Mouse (Mus musculus) neural tube, embryonic 14.5 days (tissue): ENCODE data around the gene Pls1. TPM values are rescaled to one million over a fixed set of nuclear protein-coding genes. Genes with fewer than 3 reads are reported as not detected.

Experiments used
- ATAC-seq: fragments of 200-750 bp; cut with Nextera tagmentation; 2 replicates; pipeline ENCODE4 v1.8.0; 2017; ENCODE audit warnings: low read depth, mild to moderate bottlenecking, moderate TSS enrichment, moderate library complexity
- H3K27ac ChIP-seq: fragments of 300-500 bp; sonication (generic); 2 replicates; pipeline ENCODE4 v1.5.1; 2014; ENCODE audit warnings: low read depth, mild to moderate bottlenecking, control low read depth, low read length, moderate library complexity, mixed read lengths
- H3K27me3 ChIP-seq: fragments of 300-500 bp; sonication (generic); 2 replicates; pipeline ENCODE4 v1.6.1; 2014; ENCODE audit warnings: low read length; ENCODE audit not compliant: control insufficient read depth, insufficient read depth
- H3K36me3 ChIP-seq: fragments of 300-500 bp; sonication (generic); 2 replicates; pipeline ENCODE4 v1.6.1; 2014; ENCODE audit warnings: low read length, mixed read lengths; ENCODE audit not compliant: control insufficient read depth, insufficient read depth
- H3K4me1 ChIP-seq: fragments of 300-500 bp; sonication (generic); 2 replicates; pipeline ENCODE4 v1.6.1; 2014; ENCODE audit warnings: low read length; ENCODE audit not compliant: control insufficient read depth, insufficient read depth
- H3K4me2 ChIP-seq: fragments of 300-500 bp; sonication (generic); 2 replicates; pipeline ENCODE4 v1.6.1; 2014; ENCODE audit warnings: mild to moderate bottlenecking, low read depth, low read length, control low read depth
- H3K4me3 ChIP-seq: fragments of 300-500 bp; sonication (generic); 2 replicates; pipeline ENCODE4 v1.5.1; 2014; ENCODE audit warnings: low read depth, low read length, control low read depth, mixed read lengths
- H3K9ac ChIP-seq: fragments of 300-500 bp; sonication (generic); replicated peaks from 2 replicates; pipeline ENCODE4 v1.6.1; 2014; ENCODE audit warnings: low read depth, mild to moderate bottlenecking, control low read depth, low read length, mixed read lengths
- H3K9me3 ChIP-seq: fragments of 300-500 bp; sonication (generic); 2 replicates; pipeline ENCODE4 v1.6.1; 2016; ENCODE audit warnings: low read length; ENCODE audit not compliant: control insufficient read depth
- WGBS: fragments of 180-500 bp; shearing (Covaris S2); extraction: QIAGEN DNeasy Blood & Tissue Kit; methylation state at CpG from one replicate; pipeline ENCODE4 v1.1.7; 2014; 5-methylcytosine and 5-hydroxymethylcytosine counted together
- polyA plus RNA-seq: library from polyadenylated mRNA; unstranded; fragments of >200 nt; fragmentation: Nextera tagmentation; extraction: Ambion mirVana; gene quantifications from 2 replicates; pipeline ENCODE4 v1.2.1, GENCODE M21; 2014

Pls1 gene
- polyA plus RNA-seq, 1 experiment from 2014 or later: 1.3 TPM

GRCm38 (mm10) chr9:95845711-95846110 lies 600 bp upstream of the Pls1 start:
- Histone ChIP-seq H3K4me2 (peak overlapping the region; percentile 91), H3K9ac (no peak overlapping the region), H3K9me3 (no peaks in the 10 kb centered on the region), H3K27ac (no peak overlapping the region), H3K36me3 (no peaks in the 10 kb centered on the region), H3K4me3 (no peak overlapping the region), H3K27me3 (no peaks in the 10 kb centered on the region; the same call in 1 of the 2 replicates), H3K4me1 (no peaks in the 10 kb centered on the region)
- WGBS: 74% methylated on average over 4 of the region's 4 CpGs
- ATAC-seq: no peak

GRCm38 (mm10) chr9:95839424-95839823 lies 5.7 kb downstream of the Pls1 start:
- no peak overlapping the region for H3K4me2 ChIP-seq
- WGBS: 84% methylated on average over 3 of the region's 3 CpGs
- no peak for ATAC-seq
- no peak overlapping the region for H3K9ac ChIP-seq
- no peaks in the 10 kb centered on the region; the same call in 1 of the 2 replicates for H3K27me3 ChIP-seq
- no peak overlapping the region for H3K27ac ChIP-seq
- H3K9me3 ChIP-seq: no peaks in the 10 kb centered on the region
- no peaks in the 10 kb centered on the region for H3K4me1 ChIP-seq
- H3K4me3 ChIP-seq: no peak overlapping the region
- no peaks in the 10 kb centered on the region for H3K36me3 ChIP-seq

- Histone ChIP-seq H3K4me2 (no peak overlapping the region), H3K4me3 (no peak overlapping the region), H3K4me1 (no peaks in the 10 kb centered on the region), H3K27ac (no peak overlapping the region), H3K9ac (no peak overlapping the region), H3K9me3 (no peaks in the 10 kb centered on the region), H3K27me3 (no peaks in the 10 kb centered on the region), H3K36me3 (no peaks in the 10 kb centered on the region)
- ATAC-seq: no peak
- WGBS: 89% methylated on average over 10 of the region's 10 CpGs
These were observed 9.4 kb downstream of the Pls1 start for GRCm38 (mm10) chr9:95835741-95836140.

GRCm38 (mm10) chr9:95834799-95835198 lies 10.3 kb downstream of the Pls1 start:
- no peaks in the 10 kb centered on the region for H3K9me3 ChIP-seq
- H3K27ac ChIP-seq: no peak overlapping the region
- no peak for ATAC-seq
- H3K4me1 ChIP-seq: no peaks in the 10 kb centered on the region
- WGBS: 75% methylated on average over 3 of the region's 3 CpGs
- no peak overlapping the region for H3K4me3 ChIP-seq
- no peak overlapping the region for H3K4me2 ChIP-seq
- no peaks in the 10 kb centered on the region for H3K36me3 ChIP-seq
- no peaks in the 10 kb centered on the region for H3K27me3 ChIP-seq
- no peak overlapping the region for H3K9ac ChIP-seq

- Histone ChIP-seq H3K4me1 (no peaks in the 10 kb centered on the region), H3K9ac (no peak overlapping the region), H3K9me3 (no peaks in the 10 kb centered on the region), H3K27me3 (no peaks in the 10 kb centered on the region), H3K27ac (no peak overlapping the region), H3K4me2 (no peak overlapping the region), H3K4me3 (no peak overlapping the region), H3K36me3 (no peaks in the 10 kb centered on the region)
- ATAC-seq: no peak
- 89% methylated on average over 3 of the region's 3 CpGs for WGBS
These were observed 12.4 kb downstream of the Pls1 start for GRCm38 (mm10) chr9:95832758-95833157.

- Histone ChIP-seq H3K4me3 (no peak overlapping the region), H3K36me3 (no peaks in the 10 kb centered on the region), H3K9me3 (no peaks in the 10 kb centered on the region), H3K27ac (no peak overlapping the region), H3K4me2 (no peak overlapping the region), H3K9ac (no peak overlapping the region), H3K27me3 (no peaks in the 10 kb centered on the region), H3K4me1 (no peaks in the 10 kb centered on the region)
- WGBS: 91% methylated on average over 5 of the region's 5 CpGs
- no peak for ATAC-seq
These were observed 17.5 kb downstream of the Pls1 start for GRCm38 (mm10) chr9:95827565-95827964.

- Histone ChIP-seq H3K9me3 (no peaks in the 10 kb centered on the region), H3K4me2 (no peak overlapping the region), H3K4me1 (no peaks in the 10 kb centered on the region), H3K4me3 (no peak overlapping the region), H3K27ac (no peak overlapping the region), H3K27me3 (no peaks in the 10 kb centered on the region), H3K36me3 (no peaks in the 10 kb centered on the region), H3K9ac (no peak overlapping the region)
- 88% methylated on average over 7 of the region's 7 CpGs for WGBS
- no peak for ATAC-seq
These were observed 22.6 kb downstream of the Pls1 start for GRCm38 (mm10) chr9:95822531-95822930.

- Histone ChIP-seq H3K27me3 (no peaks in the 10 kb centered on the region), H3K4me3 (no peak overlapping the region), H3K36me3 (no peaks in the 10 kb centered on the region), H3K4me1 (no peaks in the 10 kb centered on the region), H3K4me2 (no peak overlapping the region), H3K9me3 (no peaks in the 10 kb centered on the region), H3K9ac (no peak overlapping the region), H3K27ac (no peak overlapping the region)
- WGBS: 84% methylated on average over 4 of the region's 4 CpGs
- ATAC-seq: no peak
These were observed 29.4 kb downstream of the Pls1 start for GRCm38 (mm10) chr9:95815706-95816105.

GRCm38 (mm10) chr9:95815015-95815673 lies 30.0 kb downstream of the Pls1 start:
- ATAC-seq: no peak
- H3K9me3 ChIP-seq: no peaks in the 10 kb centered on the region
- no peak overlapping the region for H3K4me2 ChIP-seq
- H3K27me3 ChIP-seq: no peaks in the 10 kb centered on the region
- no peak overlapping the region for H3K27ac ChIP-seq
- H3K9ac ChIP-seq: no peak overlapping the region
- WGBS: 83% methylated on average over 11 of the region's 11 CpGs
- no peaks in the 10 kb centered on the region for H3K4me1 ChIP-seq
- H3K4me3 ChIP-seq: no peak overlapping the region
- H3K36me3 ChIP-seq: no peaks in the 10 kb centered on the region
